Comparison of ENCODE assay signal across 8 mouse cellular contexts in the genomic region with DNA sequence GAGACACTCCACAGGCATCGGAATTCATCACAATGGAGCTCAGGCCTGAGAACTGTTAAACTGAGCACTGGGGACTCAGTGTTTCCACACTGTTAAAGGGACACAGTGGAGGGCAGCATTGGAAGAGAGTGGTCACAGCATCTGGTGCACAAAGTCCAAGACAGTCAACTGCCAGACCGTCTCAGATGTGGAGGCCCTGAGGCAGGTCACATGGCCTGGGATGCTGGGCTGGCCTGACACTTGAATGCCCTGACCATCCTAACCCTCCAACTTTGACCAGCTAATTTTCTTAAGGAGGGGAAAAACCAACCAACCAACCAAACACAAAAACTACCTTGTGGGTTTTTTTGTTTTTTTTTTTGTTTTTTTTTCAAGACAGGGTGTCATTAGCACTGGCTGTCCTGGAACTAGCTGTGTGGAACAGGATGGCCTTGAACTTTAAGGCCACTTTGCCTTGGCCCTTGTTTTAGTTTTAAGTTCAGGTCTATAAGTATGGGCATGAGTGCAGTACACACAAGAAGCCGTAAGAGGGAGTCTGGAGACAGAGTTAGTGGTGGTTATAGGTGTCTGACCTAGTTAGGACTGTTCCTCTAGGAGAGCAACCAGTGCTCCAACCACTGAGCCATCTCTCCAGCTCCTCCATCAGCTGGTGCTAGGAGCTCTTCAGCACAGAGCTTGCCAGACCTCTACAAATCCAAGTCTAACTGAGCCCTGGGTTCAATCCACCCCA. TPM values are rescaled to one million over a fixed set of nuclear protein-coding genes. Genes with fewer than 3 reads are reported as not detected.
DNase-seq lines count a peak whose midpoint lies in the region; ATAC-seq lines count a peak whose summit lies in the region.

No protein-coding gene starts in this region.

- 0 out of 2 replicates have a peak, but pooled peaks cover 3% of the 10 kb centered on the region for H3K36me3 ChIP-seq in hindbrain, embryonic 16.5 days (ENCODE audit: control insufficient read depth, insufficient read depth, low read length)
- H3K36me3 ChIP-seq in midbrain, embryonic 13.5 days, result peaks cover 10% of the 10 kb centered on the region

- H3K4me1 ChIP-seq in hindbrain, embryonic 16.5 days (ENCODE audit: control insufficient read depth, insufficient read depth, low read depth, low read length), result peaks cover 36% of the 10 kb centered on the region
- H3K4me1 ChIP-seq in midbrain, embryonic 13.5 days (replicated peaks), result peaks cover 53% of the 10 kb centered on the region

- WGBS in hindbrain, embryonic 16.5 days, result 77% methylated on average over 3 of the region's 3 CpGs
- WGBS in midbrain, embryonic 13.5 days, result 83% methylated on average over 3 of the region's 3 CpGs

- peak overlapping the region; percentile 94; the same call in 1 of the 2 replicates for H3K4me3 ChIP-seq in hindbrain, embryonic 16.5 days (ENCODE audit: low read length)
- peak overlapping the region; percentile 97; the same call in 1 of the 2 replicates for H3K4me3 ChIP-seq in midbrain, embryonic 13.5 days (replicated peaks)

- H3K9me3 ChIP-seq in hindbrain, embryonic 16.5 days (ENCODE audit: control insufficient read depth, low read length), result no peaks in the 10 kb centered on the region
- H3K9me3 ChIP-seq in midbrain, embryonic 13.5 days, result no peaks in the 10 kb centered on the region

- peak overlapping the region; percentile 76 for H3K4me2 ChIP-seq in hindbrain, embryonic 16.5 days (ENCODE audit: low read length)
- peak overlapping the region; percentile 82 for H3K4me2 ChIP-seq in midbrain, embryonic 13.5 days (replicated peaks)

- DNase-seq in cerebellum, adult 9-10 months, result peak; percentile 31
- DNase-seq in cerebellum, adult 8-10 months, result no peak
- peak; percentile 28 for DNase-seq in retina, embryonic 14.5 days (ENCODE audit: low spot score)
- no peak for DNase-seq in retina, postnatal 1 day
- DNase-seq in Muller cell, postnatal 12 days (ENCODE audit: inconsistent ontology term), result no peak

- ATAC-seq in hindbrain, embryonic 16.5 days, result no peak
- ATAC-seq in midbrain, embryonic 13.5 days, result no peak
- no peak for ATAC-seq in activated CD4-positive, CD25-positive, alpha-beta regulatory T cell, adult 4 months

- H3K27ac ChIP-seq in hindbrain, embryonic 16.5 days (ENCODE audit: low read depth, low read length), result no peak overlapping the region
- H3K27ac ChIP-seq in midbrain, embryonic 13.5 days, result no peak overlapping the region

- H3K27me3 ChIP-seq in hindbrain, embryonic 16.5 days (replicated peaks; ENCODE audit: control insufficient read depth, insufficient read depth, low read length), result no peaks in the 10 kb centered on the region
- no peaks in the 10 kb centered on the region for H3K27me3 ChIP-seq in midbrain, embryonic 13.5 days

- 0 out of 2 replicates have a peak overlapping the region, but pooled peaks have one; percentile 13 for H3K9ac ChIP-seq in hindbrain, embryonic 16.5 days (ENCODE audit: low read depth, low read length)
- peak overlapping the region; percentile 98 for H3K9ac ChIP-seq in midbrain, embryonic 13.5 days (replicated peaks)

RNA-seq across cellular contexts. Expression of a gene that starts 2.0 kb away (rescaled TPM):
- polyA plus RNA-seq in hindbrain, embryonic 16.5 days (2015; fragmentation: Nextera tagmentation; extraction: Ambion mirVana), result 6.5 and 7.9 TPM in 2 replicates
- 5.2 and 5.3 TPM in 2 replicates for polyA plus RNA-seq in midbrain, embryonic 13.5 days (2015; fragmentation: Nextera tagmentation; extraction: Ambion mirVana)
- polyA plus RNA-seq in activated CD4-positive, CD25-positive, alpha-beta regulatory T cell, adult 4 months (2017; shearing (Covaris generic)), result not detected

RNA-seq across cellular contexts. Expression of a gene that starts 2.1 kb away (rescaled TPM):
- 1,225 and 1,379 TPM in 2 replicates for polyA plus RNA-seq in hindbrain, embryonic 16.5 days (2015; fragmentation: Nextera tagmentation; extraction: Ambion mirVana)
- polyA plus RNA-seq in midbrain, embryonic 13.5 days (2015; fragmentation: Nextera tagmentation; extraction: Ambion mirVana), result 1,057 and 1,066 TPM in 2 replicates
- 1,000 to 10,000 TPM; 1,217 to 1,292 TPM for polyA plus RNA-seq in activated CD4-positive, CD25-positive, alpha-beta regulatory T cell, adult 4 months (2017; shearing (Covaris generic))

RNA-seq across cellular contexts. Expression of a gene that starts 2.5 kb away (rescaled TPM):
- 118 and 124 TPM in 2 replicates for polyA plus RNA-seq in hindbrain, embryonic 16.5 days (2015; fragmentation: Nextera tagmentation; extraction: Ambion mirVana)
- polyA plus RNA-seq in midbrain, embryonic 13.5 days (2015; fragmentation: Nextera tagmentation; extraction: Ambion mirVana), result 161 and 180 TPM in 2 replicates
- 10 to 100 TPM; 60.2 to 68.0 TPM for polyA plus RNA-seq in activated CD4-positive, CD25-positive, alpha-beta regulatory T cell, adult 4 months (2017; shearing (Covaris generic))

RNA-seq across cellular contexts. Expression of a gene that starts 18.5 kb away (rescaled TPM):
- polyA plus RNA-seq in hindbrain, embryonic 16.5 days (2015; fragmentation: Nextera tagmentation; extraction: Ambion mirVana), result 18.3 and 20.5 TPM in 2 replicates
- 6.0 and 8.3 TPM in 2 replicates for polyA plus RNA-seq in midbrain, embryonic 13.5 days (2015; fragmentation: Nextera tagmentation; extraction: Ambion mirVana)
- not detected for polyA plus RNA-seq in activated CD4-positive, CD25-positive, alpha-beta regulatory T cell, adult 4 months (2017; shearing (Covaris generic))

Comparison
In these comparisons a context has a peak if more than half of its experiments do, and no peak if none do; other contexts are left out.
1. DNase-seq: peak in cerebellum, adult 9-10 months (single experiment) and retina, embryonic 14.5 days (single experiment); none in cerebellum, adult 8-10 months (single experiment), retina, postnatal 1 day (single experiment) and Muller cell, postnatal 12 days (single experiment).